Mouse (Mus musculus) fibroblast of lung, adult 2 months (primary cell): ENCODE measurements around the gene Nrip1.

Source experiments
- DNase-seq: peaks from one replicate; pipeline ENCODE4 v3.0.0-alpha.2; 2011; ENCODE audit warnings: low read depth

Nrip1 gene

DNA sequence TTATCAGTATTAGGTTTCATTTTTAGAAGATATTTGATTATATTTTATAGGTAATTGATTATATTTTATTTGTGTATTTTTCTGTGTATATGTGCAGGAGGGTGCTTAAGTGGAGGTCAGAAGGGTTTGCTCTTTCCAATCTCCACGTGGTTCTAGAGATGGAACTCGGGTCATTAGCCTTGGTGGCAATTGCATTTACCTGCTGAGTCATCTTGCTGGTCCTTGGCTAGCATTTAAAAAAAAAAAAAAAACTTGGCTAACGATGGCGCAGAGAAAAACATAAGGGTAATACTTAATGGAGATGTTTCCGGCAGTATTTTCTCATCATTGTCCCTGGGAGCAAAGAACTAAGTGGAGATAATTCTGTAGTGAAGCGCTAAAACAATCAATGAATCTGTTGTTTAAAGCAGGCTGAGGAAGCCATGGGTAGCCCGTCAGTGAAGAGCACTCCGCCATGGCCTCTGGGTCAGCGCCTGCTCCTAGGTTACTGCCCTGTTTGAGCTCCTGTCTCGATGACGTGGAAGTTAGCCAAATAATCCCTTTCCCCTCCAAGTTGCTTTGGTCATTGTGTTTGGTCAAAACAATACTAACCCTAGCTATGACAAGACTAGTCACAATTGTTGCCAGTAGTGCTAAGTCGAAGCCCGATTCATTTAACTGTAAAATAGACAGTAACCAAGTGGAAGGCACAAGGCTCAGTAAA, 25.8 kb downstream of the Nrip1 start:
- no peak for DNase-seq

DNA sequence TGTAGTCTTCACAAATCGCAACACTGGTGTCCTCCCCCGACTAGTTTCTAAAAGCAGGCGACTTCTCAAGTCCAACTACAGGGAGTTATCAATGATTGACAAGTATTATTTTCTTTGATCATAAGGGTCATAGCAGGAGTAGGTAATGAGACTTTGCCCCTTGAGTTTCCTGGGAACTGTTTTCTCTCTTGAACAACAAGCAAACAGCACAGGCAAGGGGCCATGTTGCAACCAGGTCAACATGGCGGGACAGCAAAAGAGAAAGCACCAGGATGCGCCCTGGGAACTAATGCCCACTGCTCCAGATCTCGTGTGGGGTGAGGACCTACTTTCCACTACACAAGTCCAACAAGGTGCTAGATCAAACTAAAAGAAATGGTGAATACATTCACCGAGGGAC, 27.3 kb downstream of the Nrip1 start:
- DNase-seq: no peak

DNA sequence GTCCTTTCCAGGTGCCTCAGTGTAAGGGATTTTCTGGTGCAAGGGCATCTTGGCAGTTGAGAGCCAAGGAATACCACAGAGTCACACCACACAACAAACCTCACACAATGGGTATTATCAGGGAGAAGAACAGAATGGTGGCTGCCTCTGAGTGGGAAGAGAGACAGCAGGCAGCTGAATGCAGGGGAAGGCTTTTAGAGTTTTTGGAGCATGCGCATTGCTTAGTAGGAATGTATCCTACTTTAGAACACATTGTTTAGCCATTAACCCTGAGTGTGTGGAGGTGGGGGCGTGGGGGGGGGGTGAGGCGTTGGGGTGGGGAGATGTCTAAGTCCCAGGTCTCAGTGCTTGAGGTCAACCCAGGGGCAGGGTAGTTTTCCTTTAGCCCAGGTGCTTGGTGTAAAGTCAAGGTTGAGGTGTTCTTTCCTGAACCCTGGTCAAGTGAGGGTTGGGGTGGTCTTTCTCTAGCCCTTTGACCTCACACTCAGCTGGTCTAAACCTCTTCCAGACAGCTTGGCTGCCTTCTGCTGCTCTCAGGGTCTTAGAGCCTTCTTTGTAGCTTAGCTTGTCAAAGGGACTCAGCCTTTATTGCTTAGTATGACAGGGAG, 28.8 kb downstream of the Nrip1 start:
- no peak for DNase-seq

- DNase-seq: no peak
Measured at GRCm38 (mm10) chr16:76344030-76344429, 29.6 kb downstream of the Nrip1 start.

- peak; percentile 44 for DNase-seq
Measured at GRCm38 (mm10) chr16:76341636-76342035, 32.0 kb downstream of the Nrip1 start.

DNA sequence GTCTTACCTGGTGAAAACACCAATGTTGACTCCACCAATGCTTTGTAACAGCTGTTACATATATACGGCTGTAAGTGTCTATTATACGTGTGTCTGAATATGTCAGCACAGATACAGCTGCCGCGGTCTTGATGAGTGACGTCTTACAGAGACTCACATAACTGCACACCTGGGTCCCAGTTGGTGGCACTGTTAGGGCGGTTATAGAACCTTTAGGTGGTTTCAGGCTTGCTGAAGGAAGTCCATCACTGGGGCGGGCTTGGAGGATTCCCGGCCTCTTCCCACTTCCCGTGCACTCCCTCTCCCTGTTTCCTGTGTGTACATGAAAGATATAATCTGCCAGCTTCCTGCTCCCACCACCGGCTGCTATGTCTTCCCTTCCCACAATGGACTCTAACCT, 34.4 kb downstream of the Nrip1 start:
- DNase-seq: no peak

- no peak for DNase-seq
Measured at GRCm38 (mm10) chr16:76337351-76337750, 36.3 kb downstream of the Nrip1 start.

DNA sequence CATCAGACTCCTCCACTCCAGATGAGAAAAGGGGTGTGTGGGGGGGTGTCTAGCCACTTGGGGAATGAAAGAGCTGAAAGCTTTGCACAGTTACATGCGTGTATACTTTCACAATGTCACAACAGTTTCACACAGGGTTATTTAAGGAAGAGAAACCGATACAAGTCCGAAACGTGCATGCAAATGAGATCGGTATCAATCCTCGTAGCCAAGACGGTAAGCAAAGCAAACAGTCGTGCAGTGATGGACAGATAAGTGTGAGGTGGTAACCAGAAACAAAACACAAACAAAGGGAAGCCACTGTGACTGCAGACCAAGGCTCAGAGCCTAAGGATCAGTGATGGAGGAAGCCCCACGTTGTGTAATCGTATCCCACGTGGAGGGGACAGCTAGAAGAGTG, 36.7 kb downstream of the Nrip1 start:
- no peak for DNase-seq

- no peak for DNase-seq
Measured at GRCm38 (mm10) chr16:76335913-76336312, 37.7 kb downstream of the Nrip1 start.

DNA sequence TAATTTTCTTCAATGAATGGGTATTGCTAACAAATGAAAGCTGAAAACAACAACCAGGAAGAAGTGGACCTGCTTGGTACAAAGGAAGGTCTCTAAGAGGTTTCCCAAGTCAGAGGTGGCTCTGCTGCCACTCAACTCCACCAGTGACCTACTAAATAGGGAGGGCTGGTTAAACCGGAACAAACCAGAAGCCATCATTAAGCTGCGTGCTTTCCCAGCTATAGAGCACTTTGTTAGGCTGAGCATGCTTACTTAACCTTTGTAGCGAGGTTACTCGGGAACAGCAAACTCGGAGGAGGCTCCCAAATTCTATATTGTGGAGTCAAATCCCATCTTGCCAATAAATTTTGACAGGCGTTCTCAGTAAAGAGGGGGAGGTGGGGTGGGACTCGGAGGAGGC, 41.5 kb downstream of the Nrip1 start:
- no peak for DNase-seq

DNA sequence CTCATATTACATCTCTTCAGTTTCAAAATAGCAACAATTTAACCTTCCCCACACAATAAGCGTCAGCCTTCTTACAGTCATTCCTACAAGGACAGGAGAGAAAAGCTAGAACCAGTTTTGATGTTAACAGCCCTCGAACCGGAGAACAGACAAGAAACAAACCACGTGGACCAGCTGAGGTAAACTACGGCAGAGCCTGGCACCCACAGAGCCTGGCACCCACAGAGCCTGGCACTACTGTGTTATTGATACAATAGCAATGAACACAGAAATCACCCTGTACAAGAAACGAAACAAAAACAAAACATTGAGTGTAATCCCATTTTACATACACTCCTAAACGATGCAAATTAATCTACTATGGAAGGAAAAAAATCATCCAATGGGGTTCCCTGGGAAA, 42.4 kb downstream of the Nrip1 start:
- DNase-seq: no peak

GRCm38 (mm10) chr16:76325315-76325710, 48.3 kb downstream of the Nrip1 start:
- no peak for DNase-seq

GRCm38 (mm10) chr16:76324411-76325314, 49.0 kb downstream of the Nrip1 start:
- no peak for DNase-seq

GRCm38 (mm10) chr16:76323594-76324307, 49.9 kb downstream of the Nrip1 start:
- no peak for DNase-seq

DNA sequence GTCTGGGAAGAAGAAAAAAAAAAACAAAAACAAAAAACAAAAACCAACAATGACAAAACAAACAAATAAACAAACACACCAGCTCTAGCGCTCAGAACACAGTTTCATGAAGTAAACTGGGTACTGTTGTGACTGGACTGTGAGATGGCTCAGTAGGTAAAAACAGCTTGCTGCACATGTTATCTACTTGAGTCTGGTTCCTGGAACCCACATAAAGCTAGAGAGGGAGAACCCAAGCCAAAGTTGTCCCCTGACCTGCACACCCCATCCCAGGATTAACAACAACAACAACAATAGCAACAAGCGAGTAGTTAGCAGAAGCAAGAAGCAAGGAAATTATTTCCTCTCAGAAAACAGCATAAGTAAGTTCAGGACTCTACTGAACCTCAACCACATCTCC, 50.5 kb downstream of the Nrip1 start:
- no peak for DNase-seq

GRCm38 (mm10) chr16:76321527-76322165, 52.0 kb downstream of the Nrip1 start:
- DNase-seq: no peak

- DNase-seq: no peak
Measured at GRCm38 (mm10) chr16:76320118-76320473, 53.5 kb downstream of the Nrip1 start.

- no peak for DNase-seq
Measured at GRCm38 (mm10) chr16:76319364-76320117, 54.1 kb downstream of the Nrip1 start.

- no peak for DNase-seq
Measured at GRCm38 (mm10) chr16:76318331-76318922, 55.2 kb downstream of the Nrip1 start.

GRCm38 (mm10) chr16:76316940-76317822, 56.4 kb downstream of the Nrip1 start:
- no peak for DNase-seq
